Mouse (Mus musculus) splenic B cell, adult 2 months (primary cell): ENCODE measurements around the gene Celf2.
"Not testable (repeated sequence)": the region's sequence is repeated elsewhere in the genome, so short reads cannot be mapped to it uniquely, and the experiment has no call there.

Experiments
- DNase-seq: peaks from one replicate; pipeline ENCODE4 v3.0.0-alpha.2; 2011; ENCODE audit warnings: low read depth, low spot score
- H3K27me3 ChIP-seq: 2 replicates; pipeline ENCODE4 v1.6.1; 2012; ENCODE audit warnings: mild to moderate bottlenecking, low read length, moderate library complexity, mixed read lengths; ENCODE audit not compliant: control insufficient read depth, poor library complexity, insufficient read depth, severe bottlenecking
- H3K36me3 ChIP-seq: 2 replicates; pipeline ENCODE4 v1.6.1; 2012; ENCODE audit warnings: mild to moderate bottlenecking, low read length, moderate library complexity, mixed read lengths; ENCODE audit not compliant: control insufficient read depth, poor library complexity, insufficient read depth, severe bottlenecking

Gene Celf2

GRCm38 (mm10) chr2:7509463-7509862, at the start of gene Celf2:
Celf2 (minus strand) TSS chr2:7509563.
- not testable (repeated sequence) for DNase-seq, H3K36me3 ChIP-seq, H3K27me3 ChIP-seq

DNA sequence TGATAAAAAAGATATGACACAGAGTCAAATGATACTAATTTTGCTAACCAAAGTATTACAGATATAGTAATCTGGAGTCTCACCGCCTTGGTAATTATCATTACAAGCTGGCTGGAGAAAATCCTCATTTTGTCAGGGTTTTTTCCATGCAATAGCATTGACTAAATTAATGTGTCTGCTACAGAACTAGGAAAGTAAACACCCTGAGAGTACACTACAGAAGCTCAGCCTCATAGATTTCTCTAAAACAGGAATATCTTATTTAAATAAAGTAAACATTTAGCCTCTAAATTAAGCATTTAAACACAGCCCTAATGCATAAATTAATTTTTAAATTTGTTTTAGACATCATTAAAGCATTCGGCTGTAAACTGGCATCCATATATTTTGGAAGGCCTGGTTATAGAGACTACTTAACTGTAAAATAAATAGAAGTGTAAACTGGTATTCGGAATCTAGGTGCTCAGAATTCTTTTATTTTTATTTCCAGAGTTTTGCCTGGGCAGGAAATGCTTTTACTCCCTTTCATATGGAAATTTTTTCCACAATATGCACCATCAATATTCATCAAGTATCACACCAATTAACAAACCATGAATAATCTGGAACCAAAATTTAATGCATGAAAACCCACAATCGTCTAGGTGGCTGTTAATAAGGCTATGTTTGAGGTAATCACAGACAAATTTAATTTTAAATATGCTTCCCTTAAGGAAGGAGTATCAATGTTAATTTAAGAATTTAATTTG, 46.0 kb upstream of the Celf2 start:
- no peaks in the 10 kb centered on the region for H3K27me3 ChIP-seq
- no peaks in the 10 kb centered on the region for H3K36me3 ChIP-seq
- DNase-seq = no peak

- no peak for DNase-seq
- Histone ChIP-seq H3K36me3 (no peaks in the 10 kb centered on the region), H3K27me3 (no peaks in the 10 kb centered on the region)
Observed at GRCm38 (mm10) chr2:7554601-7555000, 45.2 kb upstream of the Celf2 start.

- H3K27me3 ChIP-seq = no peaks in the 10 kb centered on the region
- no peak for DNase-seq
- no peaks in the 10 kb centered on the region for H3K36me3 ChIP-seq
Observed at GRCm38 (mm10) chr2:7552887-7553286, 43.5 kb upstream of the Celf2 start.

GRCm38 (mm10) chr2:7548886-7549285, 39.5 kb upstream of the Celf2 start:
- no peak for DNase-seq
- Histone ChIP-seq H3K36me3 (no peaks in the 10 kb centered on the region), H3K27me3 (no peaks in the 10 kb centered on the region)

GRCm38 (mm10) chr2:7534615-7535204, 25.3 kb upstream of the Celf2 start:
- Histone ChIP-seq H3K27me3 (no peaks in the 10 kb centered on the region), H3K36me3 (no peaks in the 10 kb centered on the region)
- DNase-seq = no peak

- DNase-seq = no peak
- no peaks in the 10 kb centered on the region for H3K27me3 ChIP-seq
- no peaks in the 10 kb centered on the region for H3K36me3 ChIP-seq
Observed at GRCm38 (mm10) chr2:7534195-7534594, 24.8 kb upstream of the Celf2 start.

- Histone ChIP-seq H3K27me3 (no peaks in the 10 kb centered on the region), H3K36me3 (no peaks in the 10 kb centered on the region)
- DNase-seq = no peak
Observed at GRCm38 (mm10) chr2:7531185-7531960, 22.0 kb upstream of the Celf2 start.

DNA sequence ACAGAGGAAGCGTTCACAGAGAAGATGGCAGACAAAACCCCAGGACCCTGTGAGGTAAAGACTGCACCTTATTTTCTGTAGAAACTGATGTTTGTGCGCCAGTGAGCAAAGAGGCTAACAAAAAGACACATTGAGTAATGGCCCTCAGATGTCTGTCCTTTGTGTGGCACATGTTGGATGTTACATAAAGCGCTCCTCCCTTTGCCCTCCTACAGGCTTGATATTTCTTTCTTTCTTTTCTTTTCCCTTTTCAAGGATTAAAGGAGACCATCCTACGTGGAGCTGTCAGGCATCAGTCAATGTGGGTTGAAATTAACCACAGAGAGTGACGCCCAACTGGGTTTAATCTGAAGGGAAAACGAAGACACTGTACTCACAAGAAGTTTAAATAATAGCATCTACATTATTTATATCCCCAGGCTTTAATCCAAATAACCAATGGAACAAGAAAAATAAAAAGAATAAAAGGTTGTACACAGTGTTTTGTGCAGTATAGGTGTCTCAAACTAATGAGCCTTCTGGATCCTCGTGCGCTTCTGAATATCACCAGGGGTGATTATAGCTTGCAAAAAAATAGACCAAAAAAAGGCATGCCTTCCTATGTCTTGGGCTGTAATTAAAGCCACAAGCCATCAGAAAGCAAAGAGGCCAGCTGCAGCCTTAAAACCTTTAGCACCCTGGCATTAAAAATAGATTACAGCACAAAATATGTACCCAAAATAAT, 21.3 kb upstream of the Celf2 start:
- H3K27me3 ChIP-seq = no peaks in the 10 kb centered on the region
- no peak for DNase-seq
- no peaks in the 10 kb centered on the region for H3K36me3 ChIP-seq

DNA sequence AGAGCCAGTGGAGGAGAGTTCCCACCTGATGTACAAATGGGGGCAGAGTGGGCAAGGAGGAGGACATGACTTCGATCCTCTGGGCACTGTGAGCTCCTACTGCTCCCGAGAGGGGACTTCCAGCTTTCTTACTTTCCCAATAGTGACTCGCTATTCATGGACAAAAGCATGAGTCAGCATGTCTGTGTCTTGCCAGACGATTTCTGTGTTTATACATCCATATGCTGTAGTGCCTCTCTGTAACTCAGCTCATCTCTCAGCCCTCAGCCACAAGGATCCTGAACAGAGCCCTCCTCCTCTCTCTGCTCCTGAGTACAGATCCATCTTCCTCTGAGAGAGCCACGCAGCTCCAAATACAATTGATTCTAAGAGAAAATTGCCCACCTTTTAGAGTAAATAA, 20.3 kb upstream of the Celf2 start:
- H3K27me3 ChIP-seq = no peaks in the 10 kb centered on the region
- no peak for DNase-seq
- no peaks in the 10 kb centered on the region for H3K36me3 ChIP-seq

- Histone ChIP-seq H3K27me3 (no peaks in the 10 kb centered on the region), H3K36me3 (no peaks in the 10 kb centered on the region)
- DNase-seq = no peak
Observed at GRCm38 (mm10) chr2:7526696-7527095, 17.3 kb upstream of the Celf2 start.

GRCm38 (mm10) chr2:7519473-7519872, 10.1 kb upstream of the Celf2 start:
- Histone ChIP-seq H3K36me3 (no peaks in the 10 kb centered on the region), H3K27me3 (no peaks in the 10 kb centered on the region)
- no peak for DNase-seq

DNA sequence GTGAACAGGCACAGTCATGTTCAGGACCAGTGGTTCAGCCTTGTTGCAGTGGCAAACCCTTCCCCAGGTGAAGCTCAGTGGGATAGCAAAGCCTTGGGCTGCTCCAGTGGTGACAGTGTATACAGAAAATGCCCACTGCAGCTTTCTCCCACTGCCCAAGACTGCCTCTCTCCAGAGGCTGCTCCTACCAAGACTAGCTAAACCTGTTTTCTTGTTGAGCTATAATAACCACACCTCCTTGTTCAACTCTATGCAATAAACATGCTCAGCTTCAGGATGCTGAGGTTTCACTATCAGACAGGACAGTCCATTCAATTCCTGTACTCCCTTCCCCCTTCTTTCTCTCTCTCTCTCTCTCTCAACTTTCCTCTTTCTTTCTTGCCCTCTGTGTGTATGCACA, 15.9 kb downstream of the Celf2 start:
- DNase-seq = no peak
- no peaks in the 10 kb centered on the region for H3K27me3 ChIP-seq

DNA sequence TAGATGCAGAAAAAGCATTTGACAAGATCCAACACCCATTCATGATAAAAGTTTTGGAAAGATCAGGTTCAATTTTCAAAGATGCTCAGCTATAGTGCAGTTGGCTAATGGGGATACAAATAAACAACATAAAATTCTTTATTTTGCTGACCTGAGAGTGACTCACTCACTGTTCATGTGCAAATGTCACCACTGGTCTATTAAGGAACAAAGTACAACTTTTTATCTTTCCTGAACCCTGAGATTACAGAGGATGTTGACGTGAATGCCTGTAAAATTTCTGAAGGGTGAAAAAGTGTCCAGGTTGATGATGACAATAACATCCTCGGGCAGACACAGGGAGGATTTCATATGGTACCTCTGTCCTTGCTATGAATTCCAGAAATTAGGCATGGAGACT, 24.4 kb downstream of the Celf2 start:
- Histone ChIP-seq H3K27me3 (no peaks in the 10 kb centered on the region), H3K36me3 (no peaks in the 10 kb centered on the region)
- DNase-seq = no peak

More for the DNA sequence above, 15.9 kb downstream of the Celf2 start:
- H3K36me3 ChIP-seq = no peaks in the 10 kb centered on the region

GRCm38 (mm10) chr2:7482062-7482461, 27.3 kb downstream of the Celf2 start:
- Histone ChIP-seq H3K36me3 (no peaks in the 10 kb centered on the region), H3K27me3 (no peaks in the 10 kb centered on the region)
- DNase-seq = no peak
